Mouse (Mus musculus) heart, postnatal 0 days (tissue): ENCODE measurements at regions not wholly inside any gene's neighbourhood (a gene's known extent, or its start where the extent isn't known, plus 50 kb on each side); places are given as distances from the start of the nearest gene placed in this dataset.

ENCODE experiments used
- CTCF ChIP-seq: IDR thresholded peaks from 2 replicates; pipeline ENCODE4 v1.5.1; 2016; ENCODE audit warnings: antibody characterized with exemption, control low read depth, low read depth
- EP300 ChIP-seq: IDR thresholded peaks from 2 replicates; pipeline ENCODE4 v1.6.1; 2016; ENCODE audit warnings: antibody characterized with exemption, low read depth

DNA sequence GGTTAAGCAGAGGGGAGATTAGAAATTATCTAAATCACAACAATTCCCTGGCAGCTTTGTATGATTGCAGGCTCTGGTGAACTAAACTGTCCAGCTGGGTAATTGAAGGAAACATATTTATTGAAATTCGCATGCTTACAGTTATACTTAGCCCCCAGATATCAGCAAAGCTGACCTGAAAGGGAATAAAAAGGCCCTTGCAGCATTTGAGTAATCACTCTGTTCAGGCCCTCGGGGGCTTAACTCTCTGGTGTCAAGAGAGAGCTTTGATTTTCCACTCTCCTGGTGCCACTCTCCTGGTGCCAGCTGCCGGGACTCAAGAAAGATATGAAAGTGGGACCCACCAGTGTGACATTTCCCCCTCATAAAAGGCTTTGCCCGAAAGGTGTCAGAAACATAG is 98.0 kb upstream of the Pirt start:
- no peak for TF ChIP-seq CTCF
- no peak for TF ChIP-seq EP300
